Mouse (Mus musculus) kidney, adult 2 months (tissue): ENCODE results near the gene Sh3bgrl3. TPM values are rescaled to one million over a fixed set of nuclear protein-coding genes. Genes with fewer than 3 reads are reported as not detected.

Experiments used
- DNase-seq: peaks from one replicate; pipeline ENCODE4 v3.0.0; 2021
- H3K27ac ChIP-seq: fragments of 200-500 bp; 2 replicates; pipeline ENCODE4 v1.5.1; 2012; ENCODE audit warnings: low read depth, low read length, control low read depth, inconsistent platforms; ENCODE audit not compliant: insufficient read depth
- H3K27me3 ChIP-seq: fragments of 200-500 bp; replicated peaks from 2 replicates; pipeline ENCODE4 v1.6.1; 2012; ENCODE audit warnings: mild to moderate bottlenecking, moderate library complexity, low read length, inconsistent platforms; ENCODE audit not compliant: control insufficient read depth, insufficient read depth
- H3K36me3 ChIP-seq: fragments of 200-500 bp; 2 replicates; pipeline ENCODE4 v1.6.1; 2012; ENCODE audit warnings: mild to moderate bottlenecking, moderate library complexity, low read length, inconsistent platforms; ENCODE audit not compliant: control insufficient read depth, insufficient read depth
- H3K4me1 ChIP-seq: fragments of 200-500 bp; 2 replicates; pipeline ENCODE4 v1.6.1; 2011; ENCODE audit warnings: low read length; ENCODE audit not compliant: control insufficient read depth, insufficient read depth
- H3K4me3 ChIP-seq: fragments of 200-500 bp; 2 replicates; pipeline ENCODE4 v1.5.1; 2011; ENCODE audit warnings: mild to moderate bottlenecking, low read depth, low read length, control low read depth; ENCODE audit not compliant: insufficient read depth
- CTCF ChIP-seq: fragments of 200-500 bp; conservative IDR thresholded peaks from 2 replicates; pipeline ENCODE4 v1.5.1; 2011; ENCODE audit warnings: low read depth, mild to moderate bottlenecking, control low read depth, low read length, moderate library complexity, mixed read lengths; ENCODE audit not compliant: insufficient read depth, insufficient read length
- POLR2A ChIP-seq: fragments of 200-500 bp; IDR thresholded peaks from one replicate; pipeline ENCODE4 v1.6.1; 2011; ENCODE audit warnings: low read depth, low read length, control low read depth
- whole genome bisulfite sequencing: fragments of 180-500 bp; shearing (Covaris S2); methylation state at CpG from one replicate; pipeline ENCODE4 v1.1.7; 2018; 5-methylcytosine and 5-hydroxymethylcytosine counted together
- polyA plus RNA-seq: library from polyadenylated mRNA; depleted of rRNA; stranded (reverse); fragments of >200 nt; gene quantifications from 2 replicates; pipeline ENCODE4 v1.2.3, GENCODE M21; 2012

The Sh3bgrl3 gene
- polyA plus RNA-seq, 1 experiment, result 323 TPM

- no peak for DNase-seq
- H3K27me3 ChIP-seq, result no peaks in the 10 kb centered on the region
- H3K36me3 ChIP-seq, result no peaks in the 10 kb centered on the region
- H3K4me1 ChIP-seq, result no peaks in the 10 kb centered on the region
- TF ChIP-seq CTCF (no peak), POLR2A (no peak)
- no peak overlapping the region for H3K27ac ChIP-seq
- WGBS, result 47% methylated on average over 5 of the region's 5 CpGs
- H3K4me3 ChIP-seq, result no peak overlapping the region
These were observed 20.4 kb downstream of the Sh3bgrl3 start for GRCm38 (mm10) chr4:134108196-134108595.

GRCm38 (mm10) chr4:134107730-134108129 is 20.9 kb downstream of the Sh3bgrl3 start:
- WGBS, result 79% methylated on average over 7 of the region's 7 CpGs
- no peak for DNase-seq
- Histone ChIP-seq H3K27me3 (no peaks in the 10 kb centered on the region), H3K4me3 (no peak overlapping the region), H3K4me1 (no peaks in the 10 kb centered on the region), H3K36me3 (no peaks in the 10 kb centered on the region), H3K27ac (no peak overlapping the region)
- TF ChIP-seq CTCF (no peak), POLR2A (no peak)

- no peaks in the 10 kb centered on the region for H3K27me3 ChIP-seq
- no peak for DNase-seq
- H3K4me3 ChIP-seq, result no peak overlapping the region
- no peak for TF ChIP-seq CTCF
- 77% methylated on average over 7 of the region's 7 CpGs for WGBS
- no peak overlapping the region for H3K27ac ChIP-seq
- H3K36me3 ChIP-seq, result no peaks in the 10 kb centered on the region
- H3K4me1 ChIP-seq, result no peaks in the 10 kb centered on the region
These were observed 22.5 kb downstream of the Sh3bgrl3 start for GRCm38 (mm10) chr4:134106105-134106504.

GRCm38 (mm10) chr4:134102742-134103119 is 25.9 kb downstream of the Sh3bgrl3 start:
- peak overlapping the region; percentile 84 for H3K4me3 ChIP-seq
- no peaks in the 10 kb centered on the region for H3K27me3 ChIP-seq
- H3K4me1 ChIP-seq, result no peaks in the 10 kb centered on the region
- no peak for TF ChIP-seq CTCF
- TF ChIP-seq POLR2A, result no peak
- WGBS, result 4% methylated on average over 21 of the region's 21 CpGs
- DNase-seq, result no peak
- no peaks in the 10 kb centered on the region for H3K36me3 ChIP-seq
- H3K27ac ChIP-seq, result no peak overlapping the region

GRCm38 (mm10) chr4:134101979-134102741 is 26.4 kb downstream of the Sh3bgrl3 start, which contains the start of gene Ubxn11:
Ubxn11 (plus strand) TSS chr4:134102570.
- H3K27me3 ChIP-seq, result no peaks in the 10 kb centered on the region
- WGBS, result 19% methylated on average over 34 of the region's 34 CpGs
- H3K4me1 ChIP-seq, result no peaks in the 10 kb centered on the region
- H3K4me3 ChIP-seq, result peak within 1 kb of the TSS; percentile 84
- no peak within 1 kb of the TSS for H3K27ac ChIP-seq
- DNase-seq, result peak; percentile 95
- TF ChIP-seq CTCF, result no peak
- no peak for TF ChIP-seq POLR2A
- no peaks in the 10 kb centered on the region for H3K36me3 ChIP-seq

GRCm38 (mm10) chr4:134100245-134100644 is 28.3 kb downstream of the Sh3bgrl3 start:
- H3K27ac ChIP-seq, result no peak overlapping the region
- no peaks in the 10 kb centered on the region for H3K4me1 ChIP-seq
- H3K4me3 ChIP-seq, result no peak overlapping the region
- DNase-seq, result no peak
- 87% methylated on average over 4 of the region's 4 CpGs for WGBS
- TF ChIP-seq CTCF (no peak), POLR2A (no peak)
- H3K27me3 ChIP-seq, result no peaks in the 10 kb centered on the region
- no peaks in the 10 kb centered on the region for H3K36me3 ChIP-seq

- TF ChIP-seq POLR2A, result no peak
- no peak for TF ChIP-seq CTCF
- no peaks in the 10 kb centered on the region for H3K36me3 ChIP-seq
- no peaks in the 10 kb centered on the region for H3K27me3 ChIP-seq
- 30% methylated on average over 8 of the region's 8 CpGs for WGBS
- H3K4me3 ChIP-seq, result no peak overlapping the region
- peak; percentile 54 for DNase-seq
- peak overlapping the region; percentile 26; the same call in 1 of the 2 replicates for H3K27ac ChIP-seq
- H3K4me1 ChIP-seq, result no peaks in the 10 kb centered on the region
These were observed 30.0 kb downstream of the Sh3bgrl3 start for GRCm38 (mm10) chr4:134098628-134099027.
